Mouse (Mus musculus) frontal cortex, postnatal 14 days (tissue): ENCODE measurements around the gene Tbx5.

Experiments
- DNase-seq, 2 experiments: peaks; one replicate each; pipeline ENCODE4 v3.0.0; 2022; ENCODE audit warnings: low spot score in 2 of 2

Tbx5 gene

DNA sequence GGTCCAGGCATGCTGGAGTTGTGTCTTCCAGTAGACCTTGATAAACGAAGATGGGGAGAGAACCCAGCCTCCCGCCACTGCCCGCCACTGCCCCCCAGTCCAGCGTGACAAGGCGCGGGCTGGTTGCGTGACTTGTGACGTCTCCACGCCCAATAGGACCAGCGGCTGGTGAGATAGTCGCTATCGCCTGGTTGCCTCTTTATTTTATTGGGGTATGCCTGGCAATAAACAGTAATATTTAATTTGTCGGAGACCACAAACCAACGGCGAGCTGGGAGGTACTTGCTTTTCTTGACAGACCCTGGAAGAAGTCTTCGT, at the start of gene Tbx5:
Tbx5 (plus strand) TSS at position 190 of the 318 bp plus-strand sequence.
- DNase-seq: no peak

DNA sequence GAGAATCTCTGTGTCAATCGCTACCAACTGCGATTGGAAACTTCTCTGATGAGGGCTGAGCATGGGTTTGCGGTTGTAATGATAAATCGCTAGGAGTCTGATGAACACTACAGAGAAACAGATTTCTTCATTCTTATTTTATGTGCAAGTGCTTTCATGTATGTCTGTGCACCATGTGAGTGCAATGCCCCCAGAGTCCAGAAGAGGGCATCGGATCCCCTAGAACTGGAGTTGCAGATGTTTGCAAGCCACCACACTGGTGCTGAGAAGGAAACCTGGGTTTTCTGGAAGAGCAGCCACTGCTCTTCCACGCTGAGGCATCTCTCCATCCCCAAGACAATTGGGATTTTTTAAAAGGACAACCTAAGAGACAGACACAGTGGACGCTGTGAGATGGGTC, 46.5 kb upstream of the Tbx5 start:
- DNase-seq: no peak

DNA sequence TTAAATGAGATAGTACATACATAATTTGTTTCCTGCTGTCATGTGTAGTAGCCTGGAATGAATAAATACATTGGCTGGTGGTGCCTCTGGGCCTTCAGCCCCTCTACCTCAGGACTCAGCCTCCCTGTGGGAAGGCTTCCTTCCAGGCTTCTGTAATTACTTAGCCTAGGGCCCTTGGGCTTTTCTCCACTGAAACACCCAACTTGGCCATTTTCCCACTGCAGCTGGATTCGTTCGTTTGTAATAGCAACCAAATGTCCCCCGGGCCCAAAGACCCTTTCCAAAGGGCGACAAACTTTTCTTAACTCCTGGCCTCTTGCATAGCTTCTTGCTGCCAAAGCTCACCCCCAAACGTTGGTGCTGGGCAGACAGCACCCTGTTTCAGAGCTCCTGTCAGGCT, 40.8 kb upstream of the Tbx5 start:
- DNase-seq: no peak

DNA sequence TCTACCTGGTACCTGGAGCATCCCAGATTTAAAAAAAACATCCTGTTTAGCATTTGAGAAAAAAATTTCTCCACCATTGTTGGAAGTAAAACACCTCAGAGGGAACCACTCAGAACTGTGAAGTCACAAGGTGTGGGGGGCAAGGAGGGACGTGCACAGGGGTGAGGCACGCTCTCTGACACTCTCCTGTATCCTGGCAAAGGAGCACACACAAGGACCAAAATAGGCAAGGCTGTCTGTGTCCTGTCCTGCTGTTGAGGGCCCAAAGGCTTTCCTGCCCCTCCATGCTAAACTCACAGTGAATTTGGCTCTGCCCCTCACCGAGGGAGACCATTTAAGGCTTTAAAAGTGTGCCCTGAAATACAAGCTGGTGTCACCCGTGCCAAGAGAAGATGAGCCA, 38.5 kb upstream of the Tbx5 start:
- DNase-seq: no peak

DNA sequence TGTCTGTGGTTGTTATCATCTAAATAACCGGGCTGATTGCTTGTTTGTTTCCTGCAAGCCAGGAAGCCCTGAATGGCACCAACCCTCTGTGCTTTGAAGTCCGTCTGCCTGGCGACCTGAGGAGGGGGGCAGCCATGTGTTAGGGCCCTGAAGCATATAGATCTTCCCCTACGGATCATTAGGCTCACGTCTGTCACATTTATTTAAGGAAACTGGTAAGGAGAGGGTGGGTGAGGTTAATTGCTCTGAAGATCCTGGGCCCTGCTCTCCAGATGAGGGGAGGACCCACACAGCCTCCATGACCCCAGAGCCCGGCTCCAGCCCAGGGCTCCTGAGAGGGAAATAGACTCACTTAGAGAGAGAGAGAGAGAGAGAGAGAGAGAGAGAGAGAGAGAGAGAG, 37.1 kb upstream of the Tbx5 start:
- DNase-seq: no peak

DNA sequence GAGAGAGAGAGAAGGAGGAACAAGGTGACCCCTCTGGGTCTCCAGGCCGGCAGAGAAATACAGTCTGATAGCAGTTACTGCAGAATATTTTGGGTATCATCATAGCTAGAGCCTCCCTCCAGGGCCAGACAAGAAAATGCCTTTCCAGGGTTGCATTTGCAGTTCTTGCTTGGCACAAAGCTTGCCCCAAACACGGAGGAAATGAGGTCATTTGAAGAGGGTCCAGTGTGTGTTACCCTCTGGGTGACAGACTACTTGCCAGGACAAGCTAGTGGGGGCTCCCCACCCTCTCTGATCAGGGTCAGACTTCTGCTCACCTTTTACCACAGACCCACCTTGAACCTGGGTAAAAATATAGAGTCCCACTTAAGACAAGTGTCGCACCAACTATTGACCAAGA, 36.7 kb upstream of the Tbx5 start:
- no peak for DNase-seq

DNA sequence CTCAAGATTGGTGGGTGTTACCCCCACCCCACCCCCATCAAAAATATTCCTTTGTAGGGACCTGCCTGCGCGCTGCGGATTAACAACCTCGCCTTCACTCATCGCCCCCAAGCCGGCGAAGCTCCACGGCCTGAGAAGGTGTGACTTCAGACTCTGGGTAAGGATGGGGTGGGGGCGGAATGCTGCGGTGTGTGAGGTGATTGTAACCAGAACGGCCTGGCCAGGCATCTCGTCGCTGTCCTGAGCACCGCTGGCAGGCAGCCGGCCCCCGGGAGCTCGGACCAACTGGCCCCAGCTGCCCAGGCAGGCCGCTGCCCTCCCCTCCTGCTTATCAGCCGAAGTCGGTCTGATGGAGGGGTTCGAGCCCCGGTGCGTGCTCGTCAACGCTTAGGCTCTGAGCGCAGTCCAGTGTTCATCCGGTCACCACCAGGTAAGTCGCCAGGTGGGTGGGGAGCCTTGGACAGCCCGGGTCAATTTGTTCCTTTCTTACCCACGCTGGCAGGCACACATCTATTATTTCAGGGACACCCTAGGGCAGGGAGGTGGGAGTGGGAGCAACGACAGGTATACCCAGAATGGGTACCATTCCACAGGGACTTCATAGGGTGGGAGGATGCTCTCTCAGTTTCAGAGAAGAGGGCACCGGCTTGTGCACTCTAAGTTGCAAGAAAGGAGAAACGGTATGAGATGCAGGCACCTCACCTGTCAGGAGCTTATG, 35.9 kb upstream of the Tbx5 start:
- DNase-seq: no peak

DNA sequence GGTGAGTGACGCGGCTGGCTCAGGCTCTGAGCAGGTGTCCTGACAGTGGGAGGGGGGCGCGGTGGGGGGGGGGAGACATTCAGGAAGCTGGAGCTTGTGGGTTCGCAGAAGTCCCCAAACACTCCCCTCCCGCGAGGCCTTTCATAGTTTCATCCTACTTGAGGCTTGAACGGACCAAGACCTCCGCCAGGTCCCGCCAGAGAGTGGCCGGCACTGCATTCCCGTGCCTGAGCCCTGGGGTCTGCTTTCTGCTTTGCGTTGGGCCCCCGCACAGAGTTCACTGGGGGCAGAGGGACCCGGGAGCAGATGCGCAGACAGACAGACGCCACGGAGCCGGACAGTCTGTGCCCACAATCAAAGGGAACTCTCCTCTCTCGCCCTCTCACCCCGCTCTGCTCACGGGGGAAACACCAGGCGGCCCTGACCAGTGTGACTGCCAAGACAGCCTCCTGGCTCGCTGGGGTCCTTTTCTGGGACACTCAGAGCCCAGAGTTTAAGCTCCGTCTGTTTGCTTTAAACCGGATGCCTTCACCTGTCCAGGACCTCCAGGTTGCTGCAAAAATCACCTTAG, 34.8 kb upstream of the Tbx5 start:
- no peak for DNase-seq

DNA sequence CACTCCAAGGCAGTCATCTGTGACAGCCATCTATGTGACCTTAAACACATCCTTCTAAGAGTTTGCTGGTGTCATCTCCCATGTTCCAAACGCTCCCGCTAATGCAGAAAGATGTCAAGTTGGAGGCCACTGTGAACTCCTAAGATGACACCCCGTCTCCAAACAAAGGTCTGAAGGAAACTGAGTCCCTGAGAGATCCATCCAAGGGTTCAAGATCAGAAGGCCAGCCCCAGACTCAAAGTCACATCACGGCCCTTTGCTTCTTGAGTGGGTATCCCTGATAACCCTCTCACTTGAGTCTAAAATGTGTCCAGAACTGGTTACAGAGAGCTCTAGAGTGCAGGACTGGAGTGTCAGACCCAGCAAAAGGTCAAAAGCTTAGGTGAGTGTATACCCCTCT, 34.2 kb upstream of the Tbx5 start:
- DNase-seq: no peak

DNA sequence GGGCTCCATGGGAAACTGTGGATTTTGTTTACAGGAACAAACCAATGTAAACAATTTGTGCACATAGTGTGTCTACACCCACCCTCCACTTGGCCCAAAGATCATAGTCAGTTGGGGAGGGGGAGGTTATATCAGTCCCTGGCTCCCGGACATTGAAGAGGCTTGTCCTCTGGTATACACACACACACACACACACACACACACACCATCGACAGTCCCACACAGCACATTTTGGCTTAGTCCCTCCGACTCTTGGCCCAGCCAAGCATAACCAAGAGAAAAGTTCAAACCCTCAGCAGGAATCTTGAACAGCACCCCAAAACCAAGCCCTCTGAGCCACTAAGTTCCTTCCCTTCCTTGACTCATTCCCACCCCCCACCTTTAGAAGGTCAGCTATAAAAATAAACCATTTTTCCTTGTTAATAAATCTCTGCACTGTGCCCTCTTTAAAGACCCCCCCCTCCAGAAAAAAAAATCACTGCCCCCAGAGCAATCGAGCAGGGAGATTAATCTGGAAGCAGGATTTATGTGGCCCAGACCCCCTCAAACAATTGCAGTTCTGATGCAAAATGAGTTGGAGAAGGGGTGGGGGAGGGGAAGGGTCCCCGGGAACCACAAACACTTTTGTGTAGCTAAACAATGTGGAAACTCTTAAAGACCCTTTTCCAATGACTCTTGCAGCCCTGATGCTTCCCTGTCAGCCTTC, 33.6 kb upstream of the Tbx5 start:
- no peak for DNase-seq

DNA sequence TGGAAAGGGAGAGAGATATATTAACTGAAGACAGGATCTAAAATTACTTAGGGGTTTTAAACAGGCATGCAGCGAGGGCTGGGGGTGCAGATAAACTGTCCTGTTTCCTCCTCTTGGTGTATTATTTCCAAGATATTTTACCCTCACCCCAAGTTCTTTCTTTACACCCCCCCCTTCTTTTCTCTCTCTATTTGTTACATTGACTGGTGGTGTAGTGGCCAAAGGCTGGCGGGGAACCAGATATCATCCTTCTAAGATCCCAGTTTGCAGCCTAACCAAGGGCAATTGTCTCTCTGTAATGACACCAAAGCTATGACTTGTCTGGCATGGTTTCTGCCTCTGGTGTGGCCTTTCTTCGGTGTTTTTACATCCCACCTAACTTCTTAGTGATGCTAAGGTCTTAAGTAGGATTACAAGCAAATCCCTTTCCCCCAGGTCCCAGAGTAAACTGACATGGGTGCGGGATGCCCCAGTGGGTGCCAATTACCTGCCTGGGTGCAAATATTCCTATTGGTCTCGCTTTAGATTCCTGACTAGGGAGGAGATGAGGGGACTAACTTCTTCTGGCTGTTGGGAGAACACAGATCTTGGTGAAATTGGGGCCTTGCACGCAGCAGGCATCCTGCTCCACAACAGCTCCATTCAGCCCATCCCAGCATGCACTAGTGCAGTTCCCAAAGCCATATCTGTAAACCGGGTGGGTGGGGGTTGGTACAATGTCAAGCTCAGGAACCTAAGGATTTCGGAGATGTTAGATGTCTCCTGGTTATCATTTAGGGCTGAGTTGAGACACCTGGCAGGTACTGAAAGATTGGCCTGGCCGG, 32.8 kb upstream of the Tbx5 start:
- DNase-seq: no peak

DNA sequence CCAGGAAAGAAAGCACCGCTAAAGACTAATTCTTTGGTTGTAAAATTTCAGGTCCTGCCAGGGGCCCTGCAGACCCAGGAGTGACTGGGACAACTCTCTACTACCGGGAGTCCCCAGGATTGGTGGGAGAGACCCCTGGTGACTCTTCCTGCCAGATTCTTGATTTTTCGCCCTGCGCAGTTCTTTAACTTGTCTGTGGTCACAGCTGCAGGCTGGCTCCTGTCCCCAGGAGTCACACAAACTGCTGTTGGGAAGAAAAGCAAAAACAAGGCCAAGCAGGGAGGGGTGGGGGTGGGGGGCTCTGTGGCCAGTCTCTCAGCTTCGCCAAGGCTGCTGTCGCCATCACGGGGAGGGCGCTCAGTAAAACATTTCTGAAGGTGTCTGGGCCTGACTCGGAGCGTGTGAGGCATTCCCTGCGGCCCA, 32.2 kb upstream of the Tbx5 start:
- DNase-seq: no peak

DNA sequence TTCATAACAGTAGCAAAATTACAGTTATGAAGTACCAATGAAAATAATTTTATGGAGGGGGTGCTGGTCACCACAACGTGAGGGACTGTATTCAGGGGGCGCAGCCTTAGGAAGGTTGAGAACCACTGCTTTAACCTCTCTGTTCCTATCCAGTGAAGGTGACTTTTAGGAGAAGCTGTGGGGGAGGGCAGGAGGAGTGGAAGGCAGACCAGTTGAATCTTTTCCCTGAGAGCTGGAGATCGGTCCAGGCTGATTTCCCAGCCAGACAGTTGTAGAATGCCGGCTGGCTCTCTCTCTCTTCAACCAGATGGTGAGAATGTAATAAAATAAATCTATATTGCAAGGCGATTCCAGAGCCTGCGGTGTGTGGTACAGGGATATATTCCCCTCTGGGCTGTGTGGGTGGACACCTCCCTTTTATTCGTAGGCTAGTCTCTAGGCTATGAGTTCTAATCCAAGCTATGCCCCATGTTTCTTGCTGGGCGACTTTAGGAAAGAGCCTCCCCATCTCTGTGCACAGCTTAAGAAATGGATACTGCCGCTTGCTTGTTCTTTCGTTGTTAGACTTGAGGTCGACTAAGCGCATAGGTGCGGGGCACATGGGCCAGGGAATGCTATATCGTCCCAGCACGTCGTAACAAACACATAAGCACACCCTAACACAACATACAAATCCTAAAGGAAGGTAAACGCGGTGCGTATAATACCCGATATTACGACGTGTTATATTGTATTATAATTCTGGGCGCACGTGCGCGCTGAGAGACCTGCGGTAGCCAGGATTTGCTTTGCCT, 29.7 kb upstream of the Tbx5 start:
- DNase-seq: no peak

DNA sequence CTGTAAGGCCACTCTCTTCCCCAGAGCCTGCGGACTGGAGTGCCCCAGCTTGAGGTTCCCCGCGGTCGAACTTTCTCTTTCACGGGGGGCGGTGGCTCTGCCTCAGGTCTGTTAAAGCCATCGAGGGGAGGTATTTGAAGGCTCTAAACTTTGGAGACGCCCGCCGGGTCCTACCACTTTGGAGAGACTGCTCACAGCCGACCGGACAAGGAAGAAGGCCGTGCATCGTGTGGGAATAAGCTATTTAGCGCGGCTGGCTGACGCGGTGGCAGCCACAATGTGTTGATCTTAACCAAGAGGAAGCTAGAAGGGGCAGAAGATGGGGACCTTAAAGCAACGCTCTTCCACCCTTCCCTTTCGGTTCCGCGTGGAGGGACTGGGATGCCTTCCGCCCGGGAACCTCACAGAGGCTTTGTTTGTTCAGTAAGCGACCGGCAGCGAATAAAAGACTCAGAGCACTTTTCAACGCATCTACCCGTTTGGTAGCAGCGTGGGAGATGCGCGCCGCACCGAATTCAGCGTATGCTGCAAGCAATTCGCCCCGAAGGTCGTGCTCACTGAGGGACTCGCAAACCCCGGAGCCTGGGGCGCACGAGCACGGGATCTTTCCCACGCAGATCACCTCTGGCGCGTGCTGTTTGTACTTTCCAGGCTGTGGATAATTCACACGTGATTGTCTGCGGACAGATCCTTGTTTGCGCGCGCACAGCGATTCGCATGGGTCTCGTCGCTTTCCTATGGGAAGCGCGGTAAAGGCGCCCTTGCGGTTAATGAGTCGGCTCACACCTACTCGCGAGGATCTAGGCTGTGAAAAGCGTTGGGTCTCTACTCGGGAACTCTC, 28.8 kb upstream of the Tbx5 start:
- no peak for DNase-seq

DNA sequence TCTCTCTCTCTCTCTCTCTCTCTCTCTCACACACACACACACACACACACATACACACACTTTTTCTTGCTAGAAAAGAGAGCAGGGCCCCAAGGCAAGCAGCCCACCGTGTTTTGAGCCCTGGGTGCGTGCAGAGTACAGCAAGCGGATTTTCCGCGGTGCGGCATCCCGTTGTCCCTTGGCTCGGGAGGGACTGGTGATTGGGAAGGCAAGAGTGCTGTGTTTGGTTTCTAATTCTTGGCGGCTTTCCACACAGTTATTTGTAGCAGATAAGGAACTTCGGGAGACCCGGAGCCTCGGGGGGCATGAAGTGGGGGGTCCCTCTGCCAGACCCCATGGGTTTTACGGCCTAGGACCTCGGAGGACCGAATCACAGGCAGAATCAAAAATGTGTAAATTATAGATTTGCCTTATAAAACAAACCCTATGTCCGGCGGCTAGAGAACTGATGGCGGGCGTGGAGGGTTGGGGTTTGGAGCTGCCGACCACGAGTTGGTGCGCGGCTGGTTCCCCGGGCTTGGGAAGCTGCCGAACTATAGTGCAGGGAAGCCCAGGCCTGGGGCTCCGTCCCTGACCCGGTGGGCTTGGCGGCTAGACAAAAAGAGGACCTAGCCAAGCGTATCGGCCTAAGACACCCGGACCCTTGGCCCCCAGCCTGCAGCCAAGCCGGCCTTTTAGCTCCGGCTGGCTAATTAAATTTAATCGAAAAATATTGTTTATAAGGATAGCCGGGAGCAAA, 28.0 kb upstream of the Tbx5 start:
- no peak for DNase-seq

DNA sequence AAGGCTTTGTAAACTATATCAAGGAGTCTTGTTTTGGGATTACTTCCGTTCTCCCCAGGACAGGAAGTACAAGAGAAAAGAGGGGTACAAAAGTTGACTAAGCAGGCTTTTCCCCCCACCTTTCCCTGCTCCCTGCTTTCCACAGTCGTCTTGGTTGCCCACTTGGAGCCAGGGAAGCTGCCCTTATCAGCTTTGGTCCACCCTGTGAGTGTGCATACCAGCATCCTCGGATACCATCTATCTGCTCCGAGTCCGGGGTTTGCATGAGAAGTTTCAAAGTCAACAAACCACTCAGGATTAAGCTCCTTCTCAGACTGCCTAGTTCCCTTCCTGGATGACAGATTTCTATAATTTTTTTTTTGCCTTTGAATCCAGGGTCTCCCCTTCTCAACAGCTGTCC, 26.8 kb upstream of the Tbx5 start:
- DNase-seq: no peak

DNA sequence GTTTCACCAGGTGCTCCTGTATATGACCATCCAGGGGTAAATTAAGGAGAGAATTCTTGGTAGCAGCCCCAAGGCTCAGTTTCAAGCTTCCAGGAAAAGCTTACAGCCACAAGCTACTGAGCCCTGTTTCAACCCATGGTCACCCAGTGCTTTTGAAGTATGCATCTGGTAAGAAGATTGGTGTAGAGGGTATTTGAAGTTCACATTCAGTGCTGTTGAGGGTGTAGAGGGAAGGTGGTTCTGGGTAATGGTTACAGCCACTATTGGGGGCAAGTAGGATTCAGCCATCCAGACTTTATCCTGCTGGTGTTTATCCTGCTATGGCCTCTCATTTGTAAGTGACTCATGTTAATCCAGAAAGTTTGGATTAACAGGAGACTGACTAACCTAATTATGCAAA, 26.0 kb upstream of the Tbx5 start:
- DNase-seq: no peak

DNA sequence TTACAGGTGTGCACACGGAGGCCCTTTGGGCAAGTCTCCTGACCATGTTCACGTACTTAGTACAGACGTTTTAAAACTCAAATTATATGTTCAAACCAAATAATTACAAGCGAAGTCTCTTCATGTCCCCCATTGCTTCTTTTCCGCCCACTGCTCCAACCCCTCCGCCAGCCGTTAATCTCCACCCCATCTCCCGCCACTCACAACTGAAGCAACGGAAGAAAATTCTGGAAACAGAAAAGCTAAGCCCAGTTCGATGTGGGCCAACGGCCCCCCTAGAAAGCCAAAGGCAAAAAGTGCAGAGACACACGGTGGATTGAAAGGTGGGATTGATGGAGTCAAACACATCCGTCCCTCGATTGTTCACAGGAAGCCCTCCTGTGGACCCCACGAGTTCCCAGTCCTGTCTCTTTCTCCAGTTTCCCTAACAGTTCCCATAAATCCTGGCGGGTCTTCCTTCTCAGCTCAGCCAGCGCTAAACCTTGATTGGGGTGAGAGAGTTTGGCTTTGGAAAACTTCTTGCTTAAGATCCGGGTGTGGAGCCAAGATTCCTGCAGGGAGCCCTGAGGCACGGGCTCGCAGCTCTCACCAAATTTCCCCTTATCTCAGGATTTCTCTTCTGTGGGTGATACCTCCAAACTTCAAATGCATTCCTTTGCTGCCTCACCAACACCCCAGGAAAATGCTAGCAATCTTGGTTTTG, 24.8 kb upstream of the Tbx5 start:
- DNase-seq: no peak

DNA sequence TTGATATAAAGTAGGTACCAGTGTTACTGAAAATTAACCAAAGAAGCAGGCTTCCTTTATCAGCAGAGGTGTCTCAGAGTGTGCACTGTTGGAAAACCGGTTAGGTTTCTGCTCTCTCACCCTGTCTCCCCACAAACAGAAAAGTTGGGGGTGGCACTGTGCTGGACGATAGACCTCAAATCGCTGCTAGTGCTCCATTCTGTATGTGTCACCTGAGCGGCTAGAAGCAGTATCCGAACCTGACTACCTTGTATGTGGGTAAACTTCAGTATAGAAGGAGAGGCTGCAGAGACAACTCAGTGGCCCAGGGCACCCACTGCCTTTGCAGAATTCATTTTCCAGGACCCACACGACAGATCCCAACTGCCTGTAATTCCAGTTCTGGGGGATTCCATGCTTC, 23.8 kb upstream of the Tbx5 start:
- DNase-seq: no peak
